Mouse (Mus musculus): ENCODE data around the gene Mfsd4b3.

DNA sequence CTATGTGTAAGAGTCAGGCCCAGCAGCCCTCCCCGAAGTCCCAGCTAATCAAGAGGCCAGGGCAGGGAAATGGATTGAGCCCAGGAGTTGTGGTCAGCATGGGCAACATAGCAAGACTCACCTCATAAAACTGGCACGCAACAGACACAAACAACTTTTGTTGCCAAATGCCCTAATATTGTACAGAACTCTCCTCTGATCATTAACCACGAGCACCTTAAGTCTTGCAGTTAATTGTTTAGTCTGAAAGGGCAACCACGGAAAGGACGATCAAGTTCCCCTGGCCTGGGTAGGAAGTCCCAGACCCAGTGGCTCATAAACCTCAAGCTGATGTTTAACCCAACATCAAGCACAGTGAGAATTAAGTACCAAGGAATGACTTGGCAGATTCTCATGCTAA lies 22.7 kb upstream of the Mfsd4b3 start:
- TF ChIP-seq CTCF (IDR thresholded peaks at IDR 0.05; ENCODE audit: control insufficient read depth, insufficient read depth, insufficient read length) (no peak), MYOG (IDR thresholded peaks at IDR 0.05; ENCODE audit: control insufficient read depth, extremely low read depth, insufficient read length) (no peak)

Measured in C2C12 (cell line).